Mouse (Mus musculus): ENCODE results near the gene Sdccag8.

The Sdccag8 gene

DNA sequence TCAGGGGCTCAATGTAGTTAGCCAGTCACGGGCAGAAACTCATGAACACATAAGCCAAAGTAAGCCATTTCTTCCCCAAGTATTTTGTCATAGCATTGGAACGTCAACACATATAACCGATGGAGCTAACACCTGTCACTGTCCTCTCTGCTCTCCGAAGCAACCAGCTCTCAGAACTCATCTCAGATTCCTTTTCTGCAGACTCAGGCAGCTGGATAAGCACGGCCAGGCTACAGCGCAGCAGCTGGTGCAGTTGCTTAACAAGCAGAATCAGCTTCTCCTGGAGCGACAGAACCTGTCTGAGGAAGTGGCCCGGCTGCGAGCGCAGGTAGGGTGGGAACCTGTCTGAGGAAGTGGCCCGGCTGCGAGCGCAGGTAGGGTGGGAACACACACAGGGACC, 197.2 kb downstream of the Sdccag8 start:
- no peak for DNase-seq (ENCODE audit: low spot score)

DNA sequence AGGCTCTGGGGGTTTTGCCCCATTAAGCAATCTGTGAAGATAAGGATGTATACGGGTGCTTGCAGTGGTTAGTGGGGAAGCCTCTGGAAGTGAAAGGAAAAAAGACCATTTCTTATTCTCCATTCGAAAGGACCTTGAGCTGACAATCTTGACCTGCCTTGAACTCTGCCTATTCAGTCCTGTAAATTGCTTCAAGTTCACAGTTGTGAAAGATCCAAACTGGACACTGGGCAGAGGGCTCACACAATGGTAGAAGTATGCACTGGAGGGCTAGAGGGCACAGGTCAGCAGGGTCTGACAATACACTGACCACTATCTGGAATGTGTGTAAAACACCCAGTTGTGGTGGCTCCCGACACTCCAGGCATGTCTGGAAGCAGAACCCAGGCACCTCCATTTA, 198.3 kb downstream of the Sdccag8 start:
- no peak for DNase-seq (ENCODE audit: low spot score)

DNA sequence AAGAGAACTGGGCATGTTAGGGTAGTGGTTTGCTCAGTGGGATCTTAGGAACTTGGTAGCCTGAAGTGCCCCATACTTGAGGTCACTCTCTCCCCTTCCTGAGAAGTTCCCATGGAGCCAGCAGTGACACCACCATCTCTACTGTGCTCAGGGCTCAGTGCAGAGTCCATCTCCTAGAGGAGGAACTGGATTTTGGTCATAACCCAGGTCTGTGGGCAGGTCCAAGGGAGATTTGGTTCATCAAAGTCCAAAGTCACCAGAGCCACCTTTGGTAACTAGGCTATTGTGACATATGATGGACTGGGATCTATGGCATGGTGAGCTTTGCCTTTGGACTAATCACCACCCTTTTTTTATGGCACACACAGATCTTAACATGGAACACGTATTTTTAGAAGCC, 198.9 kb downstream of the Sdccag8 start:
- DNase-seq (ENCODE audit: low spot score) = no peak

DNA sequence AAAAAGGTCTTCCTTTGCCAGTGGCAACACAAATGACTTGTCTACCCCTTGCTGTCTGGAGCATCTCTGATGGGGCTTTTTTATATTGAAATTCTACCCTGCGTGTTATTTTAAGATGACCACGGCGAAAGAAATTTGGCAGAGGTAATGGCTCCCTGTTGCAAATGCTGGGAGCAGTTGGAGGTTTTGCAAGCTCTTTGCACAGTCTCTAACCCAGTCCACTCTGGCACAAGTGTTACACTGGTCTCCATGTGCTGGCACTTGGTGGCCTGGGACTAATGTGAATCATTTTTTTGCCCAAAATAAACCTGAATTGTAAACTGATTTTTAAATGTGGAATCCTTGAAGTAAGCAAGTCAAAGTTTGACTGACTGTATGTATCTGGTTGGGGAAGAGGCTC, 199.3 kb downstream of the Sdccag8 start:
- no peak for DNase-seq (ENCODE audit: low spot score)

DNA sequence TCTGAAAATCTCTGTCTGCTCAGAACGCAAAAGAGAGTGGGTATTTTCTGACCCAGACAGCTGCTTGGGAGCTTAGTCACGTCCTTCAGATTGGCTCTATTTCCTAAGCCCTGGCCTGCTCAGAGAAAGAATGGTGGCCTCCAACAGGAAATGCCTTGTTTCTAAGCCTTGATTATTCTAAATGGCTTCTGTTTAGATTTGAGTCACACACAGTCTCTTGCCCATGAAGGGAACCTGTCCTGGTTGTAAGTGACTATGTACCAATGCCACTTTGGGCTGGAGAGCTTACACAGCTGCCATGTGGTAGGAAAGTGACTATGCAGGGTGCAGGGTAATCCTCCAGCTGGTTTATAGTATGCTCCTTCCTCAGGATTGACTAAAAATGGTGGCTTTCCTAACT, 199.9 kb downstream of the Sdccag8 start:
- no peak for DNase-seq (ENCODE audit: low spot score)

DNA sequence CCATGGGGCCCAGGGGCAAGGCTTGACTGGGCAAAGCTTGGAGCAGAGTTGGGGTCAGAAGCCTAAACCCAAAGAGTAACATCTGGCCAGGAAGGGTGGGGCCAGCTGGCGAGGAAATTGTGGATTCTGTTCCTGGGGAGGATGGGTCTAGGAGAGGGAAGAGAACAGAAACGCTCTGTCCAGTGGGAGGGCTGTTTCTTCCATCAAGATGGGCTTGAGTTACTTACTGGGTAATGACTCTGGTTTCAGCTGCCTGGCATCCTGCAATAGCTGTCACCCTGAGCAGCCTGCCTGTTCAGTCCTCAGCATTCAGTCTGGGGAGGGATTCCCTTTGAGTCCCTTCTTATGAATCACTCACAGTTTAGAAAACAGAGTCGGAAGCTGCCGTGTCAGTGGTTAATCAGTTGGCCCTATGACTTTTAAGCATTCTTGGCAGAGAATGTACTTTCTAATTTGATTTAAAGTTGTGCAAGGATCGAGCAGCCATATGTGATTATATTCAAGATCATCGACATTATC, 200.5 kb downstream of the Sdccag8 start:
- DNase-seq (ENCODE audit: low spot score) = no peak

DNA sequence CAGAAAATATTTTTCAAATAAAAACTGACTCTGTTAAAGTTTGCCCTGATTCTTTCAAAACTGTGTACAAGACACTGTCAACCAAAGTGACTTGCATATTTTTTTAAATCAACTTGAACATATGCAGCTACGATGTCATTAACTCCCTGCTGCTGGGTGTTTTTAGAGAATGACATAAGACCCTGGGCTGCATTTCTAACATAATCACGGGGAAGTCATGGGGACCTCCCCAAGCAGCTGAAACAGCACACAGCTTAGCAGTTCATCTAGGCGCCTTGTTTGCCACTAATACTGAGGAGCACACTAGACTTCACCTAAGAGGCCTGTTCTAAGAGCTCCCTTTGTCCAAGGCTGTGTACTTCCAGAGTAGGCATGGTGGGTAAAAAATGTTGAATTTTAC, 201.5 kb downstream of the Sdccag8 start:
- DNase-seq (ENCODE audit: low spot score) = no peak

DNA sequence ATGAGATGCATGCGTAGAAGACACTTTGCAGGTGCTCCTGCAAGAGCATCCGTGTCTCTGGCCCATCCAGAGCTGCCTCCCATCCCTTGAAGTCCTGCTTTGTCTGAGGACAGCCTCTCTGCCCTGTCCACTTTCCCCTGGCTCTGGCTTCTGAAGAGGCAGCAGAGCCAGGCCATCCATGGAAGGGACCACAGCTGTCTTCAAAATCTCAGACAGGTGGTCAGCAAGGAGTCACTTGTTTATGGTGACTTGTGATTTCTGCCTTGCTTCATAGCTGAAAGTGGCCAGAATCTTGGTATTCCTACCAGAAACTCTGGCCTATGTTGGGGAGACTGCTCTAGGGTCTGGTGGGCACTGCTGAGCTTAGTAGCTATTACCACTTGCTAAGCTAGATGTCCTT, 202.3 kb downstream of the Sdccag8 start:
- no peak for DNase-seq (ENCODE audit: low spot score)

DNA sequence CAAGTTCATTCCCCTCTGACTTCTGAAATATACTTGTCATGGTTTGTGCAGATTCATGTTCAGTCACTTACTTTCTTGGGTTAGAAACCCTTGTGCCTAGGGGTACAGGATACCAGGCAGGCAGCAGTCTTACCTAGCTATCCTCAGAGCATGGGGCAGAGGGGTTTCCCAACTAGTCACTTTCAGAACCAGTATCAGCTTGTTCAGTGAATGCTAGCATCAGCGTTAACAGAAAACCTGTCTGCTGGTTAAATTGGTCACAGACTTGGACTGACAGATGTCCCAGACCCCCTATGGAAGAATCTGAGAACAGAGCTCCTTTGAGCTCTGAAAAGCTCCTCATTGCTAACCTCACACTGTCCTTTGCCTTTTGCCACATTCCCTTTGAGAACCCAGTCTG, 204.3 kb downstream of the Sdccag8 start:
- no peak for DNase-seq (ENCODE audit: low spot score)

DNA sequence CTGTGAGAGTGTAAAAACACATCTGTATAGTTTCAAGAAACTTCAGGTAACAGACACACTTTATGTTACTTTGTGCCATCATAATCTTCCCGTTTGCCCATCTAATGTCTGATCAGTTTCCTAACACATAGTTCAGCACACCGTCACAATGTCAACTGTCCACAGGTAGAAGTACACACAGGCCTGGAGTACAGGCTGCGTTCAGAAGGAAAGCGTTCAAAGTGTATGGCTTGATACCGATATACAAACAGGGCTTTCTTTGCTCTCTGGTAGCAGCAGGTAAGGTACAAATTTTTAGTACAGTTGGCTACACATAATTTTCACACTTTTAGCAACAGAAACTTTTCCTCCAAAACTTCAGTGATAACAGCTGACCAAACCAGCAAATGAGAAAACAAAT, 205.2 kb downstream of the Sdccag8 start:
- no peak for DNase-seq (ENCODE audit: low spot score)

DNA sequence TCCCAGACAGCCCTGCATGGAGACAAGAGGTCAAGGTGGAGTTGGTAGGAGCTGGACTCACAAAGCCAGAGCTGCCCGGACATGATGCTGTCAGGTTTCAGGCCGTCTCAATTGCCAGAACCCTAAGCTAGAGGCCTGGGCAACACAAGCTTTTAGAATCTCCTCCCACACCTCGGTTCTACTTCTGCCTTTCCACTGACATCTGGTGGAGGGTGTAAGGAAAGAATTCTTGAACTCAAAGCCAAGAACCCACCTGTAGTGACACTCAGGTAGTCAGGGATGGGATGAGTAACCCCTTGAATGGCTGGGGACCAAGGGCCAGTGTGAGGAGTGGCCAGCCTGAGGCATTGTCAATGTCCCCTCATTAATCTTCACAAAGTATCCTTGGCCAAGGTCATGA, 208.3 kb downstream of the Sdccag8 start:
- DNase-seq (ENCODE audit: low spot score) = no peak

DNA sequence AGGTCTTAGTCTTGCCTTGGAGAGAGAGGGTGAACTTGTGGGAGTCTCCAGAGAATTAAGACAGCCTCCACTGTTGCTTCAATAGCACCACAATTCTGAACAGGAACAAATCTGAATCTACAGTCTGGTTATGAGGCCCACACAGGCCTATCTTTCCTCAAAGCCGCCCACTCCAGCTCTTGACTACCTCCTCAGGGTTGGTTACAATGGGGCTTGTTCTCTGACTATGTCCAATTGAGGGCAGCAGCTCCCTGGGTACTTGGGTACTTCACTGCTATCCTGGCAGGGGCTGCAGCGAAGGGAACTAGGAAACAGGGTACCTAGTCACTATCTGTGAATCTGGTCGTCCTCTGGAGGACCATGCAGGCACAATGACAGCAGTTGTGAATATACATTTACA, 213.2 kb downstream of the Sdccag8 start:
- no peak for DNase-seq (ENCODE audit: low spot score)

DNA sequence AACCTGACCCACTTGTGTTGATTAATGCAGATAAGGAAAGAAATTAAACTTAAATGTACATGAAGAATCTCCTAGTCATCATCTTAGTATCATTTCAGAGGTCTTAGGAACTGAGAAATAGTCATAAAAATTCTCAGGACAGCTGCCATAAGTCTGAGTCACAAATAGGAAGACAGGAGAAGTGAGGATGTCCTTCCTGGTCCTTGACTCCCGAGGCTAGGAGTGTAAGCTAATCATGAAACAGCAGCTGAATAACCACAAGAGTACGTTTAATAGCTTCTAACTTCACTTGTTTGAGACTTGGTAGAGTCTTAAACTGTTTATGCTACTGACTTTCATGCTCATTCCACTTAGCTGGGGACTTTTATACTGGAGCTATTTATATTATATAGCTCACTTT, 214.6 kb downstream of the Sdccag8 start:
- DNase-seq (ENCODE audit: low spot score) = no peak

DNA sequence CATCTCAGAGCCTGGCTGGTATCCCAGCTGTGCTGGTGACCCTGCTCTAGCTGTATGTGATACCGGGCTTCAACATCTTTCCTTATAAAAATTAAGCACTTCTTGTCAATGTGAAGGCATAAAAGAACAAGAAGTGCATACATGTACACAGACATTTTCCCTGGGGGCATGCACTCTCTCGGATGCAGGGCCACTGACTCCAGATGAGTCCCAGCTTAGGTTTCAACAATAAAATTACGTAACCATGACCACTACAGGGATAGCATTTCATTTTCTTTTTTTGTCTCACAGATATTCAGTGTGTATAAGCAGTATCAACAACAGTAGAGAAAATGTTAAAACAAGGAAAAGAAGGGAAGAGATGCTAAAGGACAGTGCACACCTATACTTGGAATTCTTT, 216.2 kb downstream of the Sdccag8 start:
- DNase-seq (ENCODE audit: low spot score) = no peak

DNA sequence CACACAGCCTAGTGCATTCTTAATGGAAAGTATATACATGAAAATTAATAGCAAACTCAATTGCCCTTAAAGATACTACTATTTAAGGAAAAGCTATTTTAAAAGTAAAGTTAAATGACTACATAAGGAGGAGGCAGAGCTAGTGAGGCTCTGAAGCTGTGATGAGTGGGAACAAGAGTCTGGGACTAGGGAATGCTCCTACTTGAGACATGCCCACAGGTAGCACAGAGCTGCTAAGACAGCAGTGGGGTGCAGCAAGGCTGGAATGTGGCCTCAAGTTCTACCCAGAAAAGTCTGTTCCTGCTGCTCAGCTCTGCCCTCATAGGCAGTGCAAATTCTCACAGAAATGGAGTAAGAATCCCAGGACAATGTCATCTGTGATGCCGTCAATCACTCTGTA, 216.7 kb downstream of the Sdccag8 start:
- no peak for DNase-seq (ENCODE audit: low spot score)

DNA sequence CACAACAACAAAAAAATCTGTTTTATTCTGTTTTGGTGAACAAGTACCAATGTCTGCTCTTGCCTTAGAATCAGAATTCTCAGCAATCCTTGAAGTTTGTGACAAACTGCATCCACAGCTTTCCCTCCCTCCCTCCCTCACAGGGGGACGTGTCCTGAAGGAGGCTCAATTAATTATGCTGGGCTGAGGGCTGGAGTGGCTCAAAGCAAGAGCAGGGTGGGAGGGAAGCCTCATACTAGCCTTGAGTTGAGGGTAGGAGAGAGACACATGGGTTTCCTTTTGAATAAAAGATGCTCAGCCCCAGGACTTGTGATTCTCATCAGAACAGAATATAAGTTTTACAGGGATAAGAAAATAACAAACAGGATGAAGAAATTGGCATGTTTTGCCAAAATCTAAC, 217.8 kb downstream of the Sdccag8 start:
- DNase-seq (ENCODE audit: low spot score) = no peak

DNA sequence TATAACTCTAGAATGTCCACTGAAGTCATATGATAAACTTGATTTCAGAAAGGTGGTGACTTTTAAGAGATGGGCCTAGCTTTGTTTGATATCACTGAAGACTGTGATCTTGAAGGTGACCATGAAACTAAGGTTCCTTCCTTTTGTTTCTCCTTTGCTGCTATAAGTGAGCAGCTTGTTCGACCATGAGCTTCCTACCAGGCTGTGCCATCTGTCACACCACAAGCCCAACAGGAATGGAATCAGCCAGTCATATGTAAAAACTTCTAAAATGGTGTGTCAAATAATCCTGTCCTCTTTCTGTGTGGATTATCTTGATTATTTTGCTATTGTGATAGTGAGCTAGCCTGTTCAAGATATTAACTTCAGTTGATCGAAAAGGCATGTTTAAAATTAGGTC, 221.0 kb downstream of the Sdccag8 start:
- no peak for DNase-seq (ENCODE audit: low spot score)

DNA sequence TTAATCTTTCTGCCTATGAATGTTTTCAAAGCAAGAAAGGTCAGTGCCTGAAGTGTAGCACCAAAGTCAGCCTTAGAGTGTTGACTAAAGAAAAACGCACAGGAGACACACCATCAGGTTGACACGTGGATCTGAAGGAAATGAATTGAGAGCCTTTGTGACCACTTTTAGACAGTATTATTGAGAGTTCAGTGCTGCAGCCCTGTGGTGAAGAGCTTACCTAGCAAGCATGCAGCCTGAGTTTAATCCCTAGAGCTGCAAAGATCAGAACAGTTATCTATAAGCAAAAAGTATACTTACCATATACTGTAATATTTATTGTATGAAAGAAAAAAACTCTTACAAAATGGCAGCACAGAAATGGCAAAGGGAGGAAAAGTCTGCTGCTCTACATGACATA, 223.9 kb downstream of the Sdccag8 start:
- DNase-seq (ENCODE audit: low spot score) = no peak

DNA sequence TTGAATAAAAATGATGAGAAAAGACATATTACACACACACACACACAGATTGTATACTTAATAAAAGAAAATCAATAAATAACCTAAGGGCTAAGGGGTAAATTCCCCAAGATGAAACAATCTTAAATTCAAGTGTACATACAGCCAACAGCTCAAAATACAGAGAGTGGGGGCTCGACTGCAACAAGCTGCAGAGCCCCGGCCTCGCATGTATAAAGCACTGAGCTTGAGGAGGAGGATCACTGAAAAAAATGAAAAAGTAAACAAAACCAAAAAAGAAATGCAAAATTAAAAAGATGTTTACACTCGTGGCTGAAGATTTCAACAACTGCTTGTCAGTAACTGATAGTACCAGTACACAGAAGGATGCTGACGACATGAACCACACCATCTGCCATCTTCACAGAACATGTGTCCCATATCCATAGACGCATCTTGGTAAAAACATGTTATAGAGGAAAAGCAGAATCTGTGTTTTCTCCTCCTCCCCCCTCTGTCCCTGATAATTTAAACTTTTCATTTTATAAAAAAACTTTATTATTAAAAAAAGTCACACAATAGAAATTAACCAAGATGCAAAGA, 224.7 kb downstream of the Sdccag8 start:
- DNase-seq (ENCODE audit: low spot score) = no peak

DNA sequence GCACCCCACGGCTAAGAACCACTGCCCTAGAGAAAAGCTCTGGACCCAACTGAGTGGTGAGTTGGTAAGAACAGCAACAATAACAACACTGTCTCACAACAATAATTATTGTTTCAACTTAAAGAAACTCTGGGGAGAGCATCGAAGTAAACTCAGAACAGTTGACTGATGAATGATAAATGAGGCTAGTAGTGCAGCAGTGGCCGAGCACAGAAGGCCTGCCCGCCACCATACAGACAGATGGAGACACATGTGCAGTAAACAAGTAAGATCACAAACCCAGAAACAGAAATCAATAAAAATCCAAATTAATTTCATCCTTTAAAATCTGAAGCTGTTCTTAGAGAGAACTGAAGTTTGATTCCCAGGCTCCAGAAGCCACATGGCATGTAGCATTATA, 225.6 kb downstream of the Sdccag8 start:
- DNase-seq (ENCODE audit: low spot score) = no peak

DNA sequence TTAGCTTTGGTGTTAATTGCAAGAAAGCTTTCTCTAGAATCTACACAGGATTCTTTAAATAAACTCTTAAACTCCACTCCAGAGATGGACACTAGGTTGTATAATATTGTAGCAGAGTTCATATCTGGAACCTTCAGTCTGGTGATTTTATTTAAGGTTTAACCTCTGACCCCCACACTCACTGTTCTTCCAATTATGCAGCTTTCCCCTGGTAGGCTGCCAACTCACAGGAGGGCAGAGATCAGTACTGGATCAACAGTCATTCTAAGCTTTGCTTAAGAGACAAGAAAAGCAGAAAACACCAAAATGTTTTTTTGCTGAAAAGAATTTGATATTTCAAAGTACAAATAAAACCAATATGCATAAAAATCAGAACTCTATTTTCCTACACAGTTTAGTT, 231.4 kb downstream of the Sdccag8 start:
- no peak for DNase-seq (ENCODE audit: low spot score)

DNA sequence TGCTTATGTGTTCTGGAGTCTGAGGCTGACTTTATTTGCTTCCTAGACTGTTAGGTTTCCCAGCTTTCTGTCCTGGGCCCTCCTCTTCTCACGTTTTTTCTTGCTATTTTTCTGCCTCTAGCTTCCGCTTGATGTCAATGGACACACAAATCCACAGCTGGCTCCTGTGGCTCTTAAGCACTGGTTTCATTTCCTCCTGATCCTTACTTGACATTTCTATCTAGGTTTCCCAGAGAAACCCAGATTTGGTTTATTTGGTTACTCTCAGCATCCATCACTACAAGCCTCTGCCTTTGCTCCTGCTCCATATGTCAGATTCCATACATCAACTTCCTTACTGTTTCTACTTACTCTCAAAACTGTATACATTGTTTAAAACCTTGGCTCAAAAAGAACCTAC, 232.5 kb downstream of the Sdccag8 start:
- no peak for DNase-seq (ENCODE audit: low spot score)

DNA sequence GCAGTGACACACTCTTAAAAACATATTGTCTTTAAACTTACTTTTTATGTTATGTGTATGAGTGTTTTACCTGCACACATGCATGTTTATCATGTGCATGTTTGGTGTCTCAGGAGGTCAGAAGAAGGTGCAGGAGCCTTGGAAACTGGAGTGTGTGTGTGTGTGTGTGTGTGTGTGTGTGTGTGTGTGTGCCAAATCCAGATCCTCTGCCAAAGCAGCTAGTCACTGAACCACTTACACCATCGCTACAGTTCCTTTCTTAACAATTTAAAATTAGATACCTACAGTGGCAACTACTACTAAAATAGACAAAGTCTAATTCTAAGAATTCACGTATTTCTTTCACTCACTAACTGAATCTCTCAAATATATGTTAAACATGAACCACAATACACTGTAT, 234.3 kb downstream of the Sdccag8 start:
- DNase-seq (ENCODE audit: low spot score) = no peak

DNA sequence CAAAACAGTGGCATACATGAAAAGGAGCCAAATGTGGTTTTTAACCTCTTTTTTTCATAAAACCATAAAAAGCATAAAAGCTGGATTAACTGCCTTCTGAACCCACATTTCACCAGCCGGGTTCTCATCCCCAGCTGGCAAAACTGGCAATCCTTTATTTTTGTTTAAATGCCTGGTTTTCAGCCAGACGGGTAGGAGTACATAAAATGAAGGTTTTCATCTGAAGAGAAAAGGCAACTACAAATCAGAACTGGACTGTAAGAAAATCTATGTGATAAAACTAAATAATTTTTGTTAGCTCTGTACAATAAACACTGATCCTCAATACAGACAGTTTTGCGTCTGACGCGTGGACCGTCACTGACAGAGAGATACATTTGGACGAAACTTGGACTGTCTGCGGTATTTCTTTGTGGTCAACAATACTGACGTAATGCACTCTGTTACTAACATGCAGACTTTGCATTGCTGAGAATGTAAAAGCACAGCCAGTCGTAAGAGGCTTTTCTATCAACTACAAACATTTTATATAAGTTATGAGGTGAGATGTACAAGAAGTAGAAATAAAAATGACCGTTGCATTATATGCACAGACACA, 237.0 kb downstream of the Sdccag8 start:
- no peak for DNase-seq (ENCODE audit: low spot score)
